ENCODE assay signal across 19 mouse cellular contexts in genomic region chr12:75698692-75699091, GRCm38 (mm10). TPM values are rescaled to one million over a fixed set of nuclear protein-coding genes. Genes with fewer than 3 reads are reported as not detected.
DNase-seq lines count a peak whose midpoint lies in the region; TF ChIP-seq lines count a peak whose summit lies in the region.
"Had no signal": no experiment of that assay in that cellular context is flagged by ENCODE, and none has a peak within 500 bp of the region (broad histone marks: within the 10 kb centered on the region; RNA-seq: fewer than 3 reads in every experiment).

No protein-coding gene starts in this region.

- H3K4me3 ChIP-seq in cerebellum, adult 2 months (replicated peaks; ENCODE audit: insufficient read depth, low read depth, low read length), result no peak overlapping the region
- no peak overlapping the region for H3K4me3 ChIP-seq in layer of hippocampus, adult 2 months
- no peak overlapping the region for H3K4me3 ChIP-seq in E14TG2a.4 (replicated peaks; ENCODE audit: low read length)
- no peak overlapping the region for H3K4me3 ChIP-seq in midbrain, embryonic 10.5 days
- H3K4me3 ChIP-seq: forebrain, embryonic 12.5 days; heart, embryonic 15.5 days; hindbrain, embryonic 10.5 days; left cerebral cortex, adult 2 months; midbrain, embryonic 12.5 days; neural tube, embryonic 15.5 days had no signal

- no peak for TF ChIP-seq POLR2A in cerebellum, adult 2 months (IDR thresholded peaks at IDR 0.05; ENCODE audit: borderline replicate concordance, insufficient read depth, low read length)

- no peaks in the 10 kb centered on the region for H3K36me3 ChIP-seq in E14TG2a.4 (ENCODE audit: insufficient read depth, low read length)
- H3K36me3 ChIP-seq in midbrain, embryonic 10.5 days, result no peaks in the 10 kb centered on the region
- H3K36me3 ChIP-seq: forebrain, embryonic 12.5 days; heart, embryonic 15.5 days; hindbrain, embryonic 10.5 days; midbrain, embryonic 12.5 days; neural tube, embryonic 15.5 days had no signal

- 91% methylated on average over 3 of the region's 3 CpGs for WGBS in cerebellum, adult 2 months
- 90% methylated on average over 3 of the region's 3 CpGs for WGBS in midbrain, embryonic 10.5 days

- DNase-seq in cerebellum, adult 2 months, result no peak
- DNase-seq in cerebellum, postnatal 4 days (ENCODE audit: low spot score in 2 of 2), result no peak
- no peak for DNase-seq in layer of hippocampus, adult 2 months (ENCODE audit: low spot score in 2 of 2)
- DNase-seq in layer of hippocampus, adult 9-10 months (ENCODE audit: low spot score), result no peak
- DNase-seq in ZHBTc4 (ENCODE audit: low read depth, low spot score), result peak; percentile 54
- no peak for DNase-seq in midbrain, embryonic 10.5 days (ENCODE audit: low spot score)
- DNase-seq in spleen, postnatal 14 days (ENCODE audit: low spot score in 2 of 2), result no peak
- DNase-seq: adrenal gland, adult 2 months; cerebellum, postnatal 25 days; lung, adult 18-20 months; lung, postnatal 4 days had no signal

- H3K27ac ChIP-seq in cerebellum, adult 2 months (ENCODE audit: insufficient read depth, low read length), result no peak overlapping the region
- H3K27ac ChIP-seq in layer of hippocampus, adult 2 months, result no peak overlapping the region
- no peak overlapping the region for H3K27ac ChIP-seq in midbrain, embryonic 10.5 days (replicated peaks)
- H3K27ac ChIP-seq: forebrain, embryonic 12.5 days; heart, embryonic 15.5 days; hindbrain, embryonic 10.5 days; kidney, postnatal 0 days; left cerebral cortex, adult 2 months; midbrain, embryonic 12.5 days; neural tube, embryonic 15.5 days had no signal

- no peaks in the 10 kb centered on the region for H3K27me3 ChIP-seq in cerebellum, adult 2 months (ENCODE audit: control insufficient read depth, insufficient read depth, low read length)
- 0 out of 2 replicates have a peak, but pooled peaks cover 2% of the 10 kb centered on the region for H3K27me3 ChIP-seq in E14TG2a.4 (ENCODE audit: insufficient read depth, low read length)
- no peaks in the 10 kb centered on the region for H3K27me3 ChIP-seq in midbrain, embryonic 10.5 days (ENCODE audit: low read depth, poor library complexity, severe bottlenecking)
- H3K27me3 ChIP-seq: forebrain, embryonic 12.5 days; heart, embryonic 15.5 days; midbrain, embryonic 12.5 days; neural tube, embryonic 15.5 days had no signal

- TF ChIP-seq CTCF in cerebellum, adult 2 months (IDR thresholded peaks at IDR 0.05; ENCODE audit: borderline replicate concordance, insufficient read depth, low read depth, low read length), result 0 out of 2 replicates have a peak, but pooled peaks have one; percentile 4
- TF ChIP-seq CTCF in layer of hippocampus, adult 2 months (conservative IDR thresholded peaks at IDR 0.05), result peak; percentile 47
- peak; percentile 71 for TF ChIP-seq CTCF in E14TG2a.4 (conservative IDR thresholded peaks at IDR 0.05; ENCODE audit: low read length)

- H3K4me1 ChIP-seq in cerebellum, adult 2 months (ENCODE audit: control insufficient read depth, insufficient read depth, low read length), result no peaks in the 10 kb centered on the region
- peaks cover 24% of the 10 kb centered on the region for H3K4me1 ChIP-seq in E14TG2a.4 (replicated peaks; ENCODE audit: low read depth, low read length)
- peaks cover 13% of the 10 kb centered on the region for H3K4me1 ChIP-seq in midbrain, embryonic 10.5 days

- peaks cover 8% of the 10 kb centered on the region for H3K9me3 ChIP-seq in E14TG2a.4 (ENCODE audit: low read length)
- 0 out of 2 replicates have a peak, but pooled peaks cover 3% of the 10 kb centered on the region for H3K9me3 ChIP-seq in midbrain, embryonic 10.5 days (replicated peaks)
- H3K9me3 ChIP-seq: heart, embryonic 15.5 days; hindbrain, embryonic 10.5 days; neural tube, embryonic 15.5 days had no signal

RNA-seq across cellular contexts. Expression of gene Wdr89, which starts 29.4 kb away (rescaled TPM):
- polyA plus RNA-seq in cerebellum, adult 2 months (2012; rRNA removed), result 5.1 and 5.4 TPM in 2 replicates
- 1 to 10 TPM; 3.2 to 3.6 TPM for total RNA-seq in layer of hippocampus, adult 2 months (2021)
- polyA plus RNA-seq in midbrain, embryonic 10.5 days (2016; fragmentation: Nextera tagmentation; extraction: Ambion mirVana), result 10.4 and 12.8 TPM in 2 replicates

RNA-seq across cellular contexts. Expression of gene Sgpp1, which starts 36.8 kb away (rescaled TPM):
- 39.9 and 40.6 TPM in 2 replicates for polyA plus RNA-seq in cerebellum, adult 2 months (2012; rRNA removed)
- 10 to 100 TPM; 28.9 to 32.2 TPM for total RNA-seq in layer of hippocampus, adult 2 months (2021)
- 5.5 and 6.1 TPM in 2 replicates for polyA plus RNA-seq in midbrain, embryonic 10.5 days (2016; fragmentation: Nextera tagmentation; extraction: Ambion mirVana)

Comparison
In these comparisons a context has a peak if more than half of its experiments do, and no peak if none do; other contexts are left out.
1. CTCF ChIP-seq: peak in every context shown above with its lines; median percentile 71 in E14TG2a.4; 47 in layer of hippocampus, adult 2 months; 4 in cerebellum, adult 2 months.